Mouse (Mus musculus) heart, postnatal 25 days (tissue): ENCODE measurements around the gene Acap1. TPM values are rescaled to one million over a fixed set of nuclear protein-coding genes. Genes with fewer than 3 reads are reported as not detected.
"Not testable (repeated sequence)": the region's sequence is repeated elsewhere in the genome, so short reads cannot be mapped to it uniquely, and the experiment has no call there.

ENCODE experiments used
- DNase-seq: peaks from one replicate; pipeline ENCODE4 v3.0.0; 2022; ENCODE audit warnings: low spot score
- intact Hi-C: fragments of 180-260 bp; cut with DNase I; formaldehyde crosslinking; loops from one replicate; pipeline ENCODE4 v1.15.1; 2025
- total RNA-seq, 2 experiments: library from RNA; stranded (reverse); gene quantifications; 2 replicates each; pipeline ENCODE4 v1.2.3; 2021

Acap1 gene
- total RNA-seq, 2 experiments from 2014 or later, result 0.88 to 1.1 TPM

- intact Hi-C loops, result loop anchor here (2.0 kb wide), 1 partner anchor 56 kb away; no protein-coding TSS in a partner anchor
- no peak for DNase-seq
Observed at GRCm38 (mm10) chr11:69922796-69923195, 27.5 kb upstream of the Acap1 start.

- intact Hi-C loops, result loop anchor here (2.0 kb wide), 1 partner anchor 57 kb away; no protein-coding TSS in a partner anchor
Observed at GRCm38 (mm10) chr11:69922012-69922756, 26.8 kb upstream of the Acap1 start.

GRCm38 (mm10) chr11:69921114-69922011 lies 26.0 kb upstream of the Acap1 start, which contains the start of gene Eif5a:
TSS of gene Eif5a (minus strand) at chr11:69921958.
- peak; percentile 100 for DNase-seq
- intact Hi-C loops, result loop anchor here (2.0 kb wide), 1 partner anchor 57 kb away; no protein-coding TSS in a partner anchor

More at GRCm38 (mm10) chr11:69922012-69922756, 26.8 kb upstream of the Acap1 start:
- no peak for DNase-seq

GRCm38 (mm10) chr11:69920266-69921031 lies 25.1 kb upstream of the Acap1 start:
- intact Hi-C loops, result no loop called here
- DNase-seq, result no peak

- intact Hi-C loops, result loop anchor here (2.0 to 5.0 kb wide), 2 partner anchors 39 to 237 kb away; partner anchors contain the start of genes Kctd11 and Senp3
- peak; percentile 71 for DNase-seq
Observed at GRCm38 (mm10) chr11:69919661-69920265, 24.4 kb upstream of the Acap1 start.

- intact Hi-C loops, result loop anchor here (2.0 to 5.0 kb wide), 2 partner anchors 38 to 237 kb away; partner anchors contain the start of genes Kctd11 and Senp3
- DNase-seq, result no peak
Observed at GRCm38 (mm10) chr11:69919053-69919452, 23.7 kb upstream of the Acap1 start.

GRCm38 (mm10) chr11:69918118-69918517 lies 22.8 kb upstream of the Acap1 start:
- intact Hi-C loops, result loop anchor here (2.0 to 5.0 kb wide), 2 partner anchors 37 to 236 kb away; partner anchors contain the start of genes Kctd11 and Senp3

GRCm38 (mm10) chr11:69917379-69917948 lies 22.1 kb upstream of the Acap1 start:
- no peak for DNase-seq
- intact Hi-C loops, result loop anchor here (5.0 kb wide), 1 partner anchor 235 kb away; the partner anchor contains the start of gene Senp3

More at GRCm38 (mm10) chr11:69918118-69918517, 22.8 kb upstream of the Acap1 start:
- no peak for DNase-seq

- DNase-seq, result not testable (repeated sequence)
- intact Hi-C loops, result loop anchor here (5.0 kb wide), 1 partner anchor 235 kb away; the partner anchor contains the start of gene Senp3
Observed at GRCm38 (mm10) chr11:69916652-69917378, 21.5 kb upstream of the Acap1 start.

GRCm38 (mm10) chr11:69915667-69916627 lies 20.6 kb upstream of the Acap1 start:
- intact Hi-C loops, result loop anchor here (5.0 kb wide), 1 partner anchor 234 kb away; the partner anchor contains the start of gene Senp3
- no peak for DNase-seq

GRCm38 (mm10) chr11:69914917-69915430 lies 19.6 kb upstream of the Acap1 start:
- intact Hi-C loops, result loop anchor here (5.0 kb wide), 1 partner anchor 233 kb away; the partner anchor contains the start of gene Senp3
- no peak for DNase-seq

GRCm38 (mm10) chr11:69914372-69914764 lies 19.0 kb upstream of the Acap1 start:
- no peak for DNase-seq
- intact Hi-C loops, result no loop called here

- intact Hi-C loops, result no loop called here
- peak; percentile 86 for DNase-seq
Observed at GRCm38 (mm10) chr11:69913554-69914371, 18.4 kb upstream of the Acap1 start, which contains the start of gene Gps2. TSS of gene Gps2 (plus strand) at chr11:69913888.

GRCm38 (mm10) chr11:69912716-69913530 lies 17.6 kb upstream of the Acap1 start:
- intact Hi-C loops, result no loop called here
- no peak for DNase-seq

- no peak for DNase-seq
- intact Hi-C loops, result no loop called here
Observed at GRCm38 (mm10) chr11:69911701-69912100, 16.4 kb upstream of the Acap1 start.
